In the genomic region with DNA sequence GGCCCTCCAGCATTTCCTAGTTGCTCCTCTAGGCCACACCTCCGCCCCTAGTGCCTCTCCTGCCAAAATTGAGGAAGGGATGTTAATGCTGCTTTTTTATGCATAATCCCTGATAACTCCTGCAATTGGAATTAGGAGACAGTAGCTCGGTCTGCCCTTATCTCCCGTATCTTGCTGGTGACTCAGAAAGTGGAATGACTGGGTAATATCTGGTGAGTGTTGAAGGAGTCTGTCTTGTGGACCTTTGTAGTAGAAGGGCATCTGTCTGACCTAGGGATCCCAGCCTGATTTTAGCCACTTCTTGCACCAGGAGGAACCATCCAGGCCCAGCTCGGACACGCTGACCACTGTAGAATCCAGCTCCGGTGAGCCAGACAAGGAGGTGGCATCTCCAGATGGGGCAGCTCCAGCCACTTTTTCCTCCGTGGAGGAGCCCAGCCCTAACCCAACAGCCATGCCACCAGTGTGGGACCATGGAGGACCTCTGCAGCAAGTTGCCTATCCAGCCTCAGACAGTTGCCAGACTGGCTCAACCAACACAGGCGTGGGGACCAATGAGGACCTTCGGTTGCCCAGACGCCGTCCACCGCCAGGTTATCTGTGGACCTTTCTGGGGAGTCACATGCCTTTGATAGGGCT, we compare ENCODE assay signal across 8 mouse cellular contexts. TPM values are rescaled to one million over a fixed set of nuclear protein-coding genes. Genes with fewer than 3 reads are reported as not detected.
DNase-seq lines count a peak whose midpoint lies in the region; ATAC-seq lines count a peak whose summit lies in the region.

No protein-coding gene starts in this region.

- H3K4me3 ChIP-seq in hindbrain, embryonic 13.5 days, result peak overlapping the region; percentile 68
- H3K4me3 ChIP-seq in midbrain, embryonic 14.5 days (replicated peaks; ENCODE audit: low read depth, low read length), result peak overlapping the region; percentile 50

- H3K27me3 ChIP-seq in hindbrain, embryonic 13.5 days, result no peaks in the 10 kb centered on the region
- no peaks in the 10 kb centered on the region for H3K27me3 ChIP-seq in midbrain, embryonic 14.5 days (ENCODE audit: control insufficient read depth, insufficient read depth, low read length)

- peak; percentile 18 for ATAC-seq in hindbrain, embryonic 13.5 days (ENCODE audit: low FRiP score)
- ATAC-seq in midbrain, embryonic 14.5 days (ENCODE audit: low FRiP score, low TSS enrichment), result peak; percentile 28; the same call in 1 of the 2 replicates

- 74% methylated on average over 12 of the region's 12 CpGs for WGBS in hindbrain, embryonic 13.5 days
- 75% methylated on average over 12 of the region's 12 CpGs for WGBS in midbrain, embryonic 14.5 days

- peak overlapping the region; percentile 86 for H3K9ac ChIP-seq in hindbrain, embryonic 13.5 days
- peak overlapping the region; percentile 72 for H3K9ac ChIP-seq in midbrain, embryonic 14.5 days (replicated peaks; ENCODE audit: low read length)

- peak; percentile 23 for DNase-seq in adrenal gland, postnatal 14 days
- no peak for DNase-seq in adrenal gland, postnatal 10 days
- peak; percentile 15 for DNase-seq in right cerebral cortex, postnatal 14 days
- DNase-seq in right cerebral cortex, postnatal 4 days, result no peak
- no peak for DNase-seq in midbrain, embryonic 14.5 days
- DNase-seq in layer of hippocampus, postnatal 25 days (ENCODE audit: extremely low spot score in 1 of 2, low spot score in 1 of 2), result no peak
- DNase-seq in frontal cortex, adult 2 months (ENCODE audit: extremely low spot score in 1 of 2, low spot score in 1 of 2), result no peak

- H3K4me2 ChIP-seq in hindbrain, embryonic 13.5 days, result peak overlapping the region; percentile 77
- H3K4me2 ChIP-seq in midbrain, embryonic 14.5 days (ENCODE audit: low read length), result peak overlapping the region; percentile 61

- H3K9me3 ChIP-seq in hindbrain, embryonic 13.5 days, result no peaks in the 10 kb centered on the region
- H3K9me3 ChIP-seq in midbrain, embryonic 14.5 days (ENCODE audit: control insufficient read depth, low read length), result no peaks in the 10 kb centered on the region

- peak overlapping the region; percentile 99 for H3K27ac ChIP-seq in hindbrain, embryonic 13.5 days
- H3K27ac ChIP-seq in midbrain, embryonic 14.5 days (replicated peaks; ENCODE audit: low read depth, low read length), result peak overlapping the region; percentile 96

- peaks cover 31% of the 10 kb centered on the region for H3K36me3 ChIP-seq in hindbrain, embryonic 13.5 days
- H3K36me3 ChIP-seq in midbrain, embryonic 14.5 days (ENCODE audit: control insufficient read depth, insufficient read depth, low read length), result peaks cover 24% of the 10 kb centered on the region

- H3K4me1 ChIP-seq in hindbrain, embryonic 13.5 days (replicated peaks), result peaks cover 34% of the 10 kb centered on the region
- peaks cover 16% of the 10 kb centered on the region for H3K4me1 ChIP-seq in midbrain, embryonic 14.5 days (ENCODE audit: control insufficient read depth, insufficient read depth, low read length)

RNA-seq across cellular contexts. Expression of a gene that starts 0.7 kb away (rescaled TPM):
- 32.8 and 38.9 TPM in 2 replicates for total RNA-seq in adrenal gland, postnatal 14 days (2021)
- 10 to 100 TPM; 25.6 to 42.6 TPM for total RNA-seq in adrenal gland, postnatal 10 days (2021)
- polyA plus RNA-seq in hindbrain, embryonic 13.5 days (2015; fragmentation: Nextera tagmentation; extraction: Ambion mirVana), result 68.9 and 70.0 TPM in 2 replicates
- polyA plus RNA-seq in midbrain, embryonic 14.5 days (2014; fragmentation: Nextera tagmentation; extraction: Ambion mirVana), result 91.4 and 115 TPM in 2 replicates
- 10 to 100 TPM; 42.8 to 52.2 TPM for total RNA-seq in layer of hippocampus, postnatal 25 days (2021)
- polyA plus RNA-seq in frontal cortex, adult 2 months (2012; rRNA removed), result 87.1 and 95.7 TPM in 2 replicates

RNA-seq across cellular contexts. Expression of a gene that starts 8.2 kb away (rescaled TPM):
- total RNA-seq in adrenal gland, postnatal 14 days (2021), result 0.34 and 0.89 TPM in 2 replicates
- 1 to 10 TPM; 1.2 to 1.4 TPM for total RNA-seq in adrenal gland, postnatal 10 days (2021)
- 0.49 and 0.83 TPM in 2 replicates for polyA plus RNA-seq in hindbrain, embryonic 13.5 days (2015; fragmentation: Nextera tagmentation; extraction: Ambion mirVana)
- 0.73 and 1.4 TPM in 2 replicates for polyA plus RNA-seq in midbrain, embryonic 14.5 days (2014; fragmentation: Nextera tagmentation; extraction: Ambion mirVana)
- total RNA-seq in layer of hippocampus, postnatal 25 days (2021), result under 1 TPM in 1 of 2 experiments, not detected in 1; 0.27 TPM
- 0.88 and 1.5 TPM in 2 replicates for polyA plus RNA-seq in frontal cortex, adult 2 months (2012; rRNA removed)

RNA-seq across cellular contexts. Expression of a gene that starts 57.1 kb away (rescaled TPM):
- total RNA-seq in adrenal gland, postnatal 14 days (2021), result 224 and 229 TPM in 2 replicates
- 100 to 1,000 TPM; 148 to 172 TPM for total RNA-seq in adrenal gland, postnatal 10 days (2021)
- polyA plus RNA-seq in hindbrain, embryonic 13.5 days (2015; fragmentation: Nextera tagmentation; extraction: Ambion mirVana), result 241 and 245 TPM in 2 replicates
- 177 and 214 TPM in 2 replicates for polyA plus RNA-seq in midbrain, embryonic 14.5 days (2014; fragmentation: Nextera tagmentation; extraction: Ambion mirVana)
- 100 to 1,000 TPM; 129 to 152 TPM for total RNA-seq in layer of hippocampus, postnatal 25 days (2021)
- polyA plus RNA-seq in frontal cortex, adult 2 months (2012; rRNA removed), result 190 and 223 TPM in 2 replicates

Comparison
In these comparisons a context has a peak if more than half of its experiments do, and no peak if none do; other contexts are left out.
1. DNase-seq: peak in adrenal gland, postnatal 14 days (single experiment) and right cerebral cortex, postnatal 14 days (single experiment); none in adrenal gland, postnatal 10 days (single experiment), right cerebral cortex, postnatal 4 days (single experiment), midbrain, embryonic 14.5 days (single experiment), layer of hippocampus, postnatal 25 days (0 of 2) and frontal cortex, adult 2 months (0 of 2).